Mouse (Mus musculus) embryonic facial prominence, embryonic 14.5 days (tissue): Measurements from ENCODE around the gene Kctd7. TPM values are rescaled to one million over a fixed set of nuclear protein-coding genes. Genes with fewer than 3 reads are reported as not detected.

ENCODE experiments used
- ATAC-seq: fragments of 200-750 bp; cut with Nextera tagmentation; 2 replicates; pipeline ENCODE4 v1.8.0; 2017; ENCODE audit warnings: low read depth, moderate number of reproducible peaks, moderate TSS enrichment
- DNase-seq: peaks from one replicate; pipeline ENCODE4 v3.0.0-alpha.2; 2015; ENCODE audit warnings: low spot score
- H3K27ac ChIP-seq: fragments of 300-500 bp; sonication (generic); replicated peaks from 2 replicates; pipeline ENCODE4 v1.5.1; 2014; ENCODE audit warnings: low read depth, mild to moderate bottlenecking, low read length, moderate library complexity
- H3K27me3 ChIP-seq: fragments of 300-500 bp; sonication (generic); replicated peaks from 2 replicates; pipeline ENCODE4 v1.6.1; 2014; ENCODE audit warnings: low read length; ENCODE audit not compliant: control insufficient read depth, insufficient read depth
- H3K36me3 ChIP-seq: fragments of 300-500 bp; sonication (generic); 2 replicates; pipeline ENCODE4 v1.6.1; 2014; ENCODE audit warnings: low read length, mixed read lengths; ENCODE audit not compliant: control insufficient read depth, insufficient read depth
- H3K4me1 ChIP-seq: fragments of 300-500 bp; sonication (generic); 2 replicates; pipeline ENCODE4 v1.6.1; 2014; ENCODE audit warnings: antibody characterized with exemption, low read length; ENCODE audit not compliant: control insufficient read depth, insufficient read depth
- H3K4me2 ChIP-seq: fragments of 300-500 bp; sonication (generic); 2 replicates; pipeline ENCODE4 v1.6.1; 2014; ENCODE audit warnings: low read depth, mild to moderate bottlenecking, low read length, moderate library complexity, mixed read lengths
- H3K4me3 ChIP-seq: fragments of 300-500 bp; sonication (generic); 2 replicates; pipeline ENCODE4 v1.5.1; 2014; ENCODE audit warnings: low read depth, mild to moderate bottlenecking, low read length
- H3K9ac ChIP-seq: fragments of 300-500 bp; sonication (generic); 2 replicates; pipeline ENCODE4 v1.6.1; 2014; ENCODE audit warnings: low read depth, mild to moderate bottlenecking, low read length, moderate library complexity, mixed read lengths
- H3K9me3 ChIP-seq: fragments of 300-500 bp; sonication (generic); 2 replicates; pipeline ENCODE4 v1.6.1; 2016; ENCODE audit warnings: low read length; ENCODE audit not compliant: control insufficient read depth
- WGBS: fragments of 180-500 bp; shearing (Covaris S2); extraction: QIAGEN DNeasy Blood & Tissue Kit; methylation state at CpG from one replicate; pipeline ENCODE4 v1.1.7; 2014; 5-methylcytosine and 5-hydroxymethylcytosine counted together
- polyA plus RNA-seq: library from polyadenylated mRNA; unstranded; fragments of >200 nt; fragmentation: Nextera tagmentation; extraction: Ambion mirVana; gene quantifications from 2 replicates; pipeline ENCODE4 v1.2.1, GENCODE M21; 2014

Kctd7 gene
- polyA plus RNA-seq, 1 experiment from 2014 or later = 6.5 TPM

DNA sequence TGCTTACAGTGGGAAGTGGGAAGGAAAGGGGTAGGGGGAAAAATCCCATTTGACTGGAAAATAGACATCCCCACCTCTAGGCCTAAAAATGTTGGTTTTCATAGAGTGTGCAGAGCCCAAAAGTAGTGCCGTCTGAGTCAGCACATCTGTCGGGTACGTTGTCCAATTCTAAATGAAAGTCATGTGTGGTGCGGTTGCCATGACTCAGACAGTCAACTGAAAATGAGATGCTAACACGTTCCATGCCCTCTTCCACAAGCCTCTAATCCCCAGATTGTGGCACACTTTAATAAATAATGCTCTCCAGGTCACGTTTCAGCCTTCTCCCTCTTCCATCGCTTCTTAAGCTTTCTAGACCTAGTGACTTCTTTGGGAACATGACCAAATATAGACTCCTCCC lies 27.8 kb upstream of the Kctd7 start:
- H3K9ac ChIP-seq = no peak overlapping the region
- H3K27ac ChIP-seq = peak overlapping the region; percentile 86
- no peak overlapping the region for H3K4me3 ChIP-seq
- ATAC-seq = peak; percentile 66
- no peaks in the 10 kb centered on the region for H3K9me3 ChIP-seq
- H3K36me3 ChIP-seq = peaks cover 18% of the 10 kb centered on the region
- no peak overlapping the region for H3K4me2 ChIP-seq
- H3K27me3 ChIP-seq = no peaks in the 10 kb centered on the region
- peaks cover 26% of the 10 kb centered on the region for H3K4me1 ChIP-seq
- peak; percentile 87 for DNase-seq
- WGBS = 64% methylated on average over 7 of the region's 7 CpGs

DNA sequence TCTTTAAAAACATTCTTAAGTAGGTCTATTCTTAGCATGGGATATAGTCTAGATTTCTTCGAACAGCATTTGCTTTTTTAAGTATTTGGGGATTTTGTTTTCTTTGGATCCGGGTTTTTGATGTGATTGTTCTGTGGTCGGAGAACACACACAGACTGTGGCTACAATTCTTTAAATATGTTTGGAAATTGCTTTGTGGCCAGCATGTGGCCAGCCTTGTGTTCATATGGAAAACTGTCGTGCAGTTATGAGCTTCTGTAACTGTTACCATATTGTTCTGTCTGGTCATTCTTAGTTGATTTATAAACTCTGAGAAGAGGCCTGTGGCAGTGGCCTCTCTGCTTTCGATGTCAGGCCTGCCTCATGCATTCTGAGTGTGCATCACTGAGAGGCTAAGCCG lies 26.7 kb upstream of the Kctd7 start:
- Histone ChIP-seq H3K9ac (no peak overlapping the region), H3K4me2 (no peak overlapping the region), H3K27ac (peak overlapping the region; percentile 86), H3K27me3 (no peaks in the 10 kb centered on the region), H3K36me3 (peaks cover 18% of the 10 kb centered on the region), H3K4me3 (no peak overlapping the region), H3K4me1 (peaks cover 26% of the 10 kb centered on the region), H3K9me3 (no peaks in the 10 kb centered on the region)
- no peak for ATAC-seq
- peak; percentile 54 for DNase-seq
- 55% methylated on average over 6 of the region's 6 CpGs for WGBS

DNA sequence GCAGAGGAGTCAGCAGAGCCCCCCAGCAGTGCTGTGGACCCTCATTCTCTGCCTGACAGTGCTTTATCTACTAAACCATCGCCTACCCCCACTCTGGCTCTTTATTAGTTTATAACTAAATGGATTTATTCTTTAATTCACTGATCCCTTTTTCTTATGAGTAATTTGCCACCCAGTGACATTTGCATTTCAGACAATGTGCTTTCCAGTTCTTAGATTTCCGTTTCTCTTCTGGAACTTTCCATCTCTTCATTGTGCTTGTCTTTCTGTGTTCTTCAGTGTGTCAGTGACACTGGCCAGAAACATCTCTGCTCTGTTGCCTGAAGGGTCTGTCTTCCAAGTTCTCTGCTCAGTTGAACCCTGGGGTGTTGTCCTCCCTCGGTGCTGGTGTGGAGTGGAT lies 25.4 kb upstream of the Kctd7 start:
- Histone ChIP-seq H3K4me1 (peaks cover 26% of the 10 kb centered on the region), H3K27ac (peak overlapping the region; percentile 36), H3K9me3 (no peaks in the 10 kb centered on the region), H3K36me3 (peaks cover 17% of the 10 kb centered on the region), H3K27me3 (no peaks in the 10 kb centered on the region), H3K4me3 (no peak overlapping the region), H3K4me2 (no peak overlapping the region), H3K9ac (no peak overlapping the region)
- ATAC-seq = no peak
- WGBS = 68% methylated on average over 3 of the region's 3 CpGs
- DNase-seq = peak; percentile 38

DNA sequence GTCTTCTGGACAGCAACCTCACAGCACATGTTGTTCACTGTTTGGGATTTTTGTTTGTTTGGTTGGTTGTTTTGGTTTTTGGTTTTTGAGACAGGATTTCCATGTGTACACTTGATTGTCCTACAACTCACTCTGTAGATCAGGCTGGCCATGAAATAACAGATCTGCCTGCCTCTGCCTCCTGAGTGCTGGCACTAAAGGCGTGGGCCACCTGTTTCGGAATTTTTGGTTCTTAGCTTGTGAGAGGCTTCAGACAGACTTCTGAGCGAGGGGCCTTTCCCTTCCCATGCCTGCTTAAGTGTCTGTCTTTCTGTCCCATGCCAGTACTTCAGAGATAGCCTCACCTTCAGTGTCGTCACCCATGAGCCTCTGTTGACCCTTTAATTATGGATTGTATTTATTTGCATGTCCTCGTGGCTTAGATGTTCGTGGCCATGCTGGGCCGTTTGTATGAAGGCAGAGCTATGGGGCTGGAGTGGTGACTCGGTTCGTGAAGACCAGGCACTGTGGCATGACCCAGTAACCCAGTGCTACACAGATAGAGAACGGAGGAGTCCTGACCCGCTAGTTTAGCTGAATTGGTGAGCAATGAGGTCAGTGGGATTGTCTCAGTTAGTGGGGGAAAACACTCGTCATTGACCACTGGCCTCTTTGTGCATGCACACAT lies 24.5 kb upstream of the Kctd7 start:
- WGBS = 79% methylated on average over 12 of the region's 12 CpGs
- Histone ChIP-seq H3K27me3 (no peaks in the 10 kb centered on the region), H3K4me3 (no peak overlapping the region), H3K9ac (no peak overlapping the region), H3K4me2 (no peak overlapping the region), H3K4me1 (peaks cover 26% of the 10 kb centered on the region), H3K36me3 (peaks cover 7% of the 10 kb centered on the region; the same call in 1 of the 2 replicates), H3K9me3 (no peaks in the 10 kb centered on the region), H3K27ac (no peak overlapping the region)
- DNase-seq (no peak), ATAC-seq (no peak)

DNA sequence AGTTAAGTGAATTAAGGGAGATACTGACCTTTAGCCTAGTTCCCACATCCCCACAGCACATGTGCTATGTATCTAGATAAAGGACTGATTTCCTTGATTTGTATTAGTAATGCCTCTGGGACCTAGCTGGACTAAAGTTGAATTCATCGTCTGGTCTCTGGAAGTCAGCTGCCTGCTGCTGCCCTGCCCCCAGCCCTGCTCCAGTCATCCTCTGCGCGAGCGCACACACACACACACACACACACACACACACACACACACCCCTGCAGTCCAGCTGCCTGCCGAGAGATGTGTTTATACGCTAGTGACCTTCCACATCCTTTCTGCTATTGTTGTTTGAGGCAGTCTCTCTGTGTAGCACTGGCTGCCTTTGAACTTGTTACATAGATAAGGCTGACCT lies 23.8 kb upstream of the Kctd7 start:
- 43% methylated on average over 6 of the region's 6 CpGs for WGBS
- no peak overlapping the region for H3K9ac ChIP-seq
- H3K4me2 ChIP-seq = no peak overlapping the region
- H3K9me3 ChIP-seq = no peaks in the 10 kb centered on the region
- no peaks in the 10 kb centered on the region for H3K27me3 ChIP-seq
- H3K36me3 ChIP-seq = 0 out of 2 replicates have a peak, but pooled peaks cover 5% of the 10 kb centered on the region
- ATAC-seq (peak; percentile 51; the same call in 1 of the 2 replicates), DNase-seq (peak; percentile 72)
- H3K4me3 ChIP-seq = no peak overlapping the region
- H3K27ac ChIP-seq = no peak overlapping the region
- H3K4me1 ChIP-seq = peaks cover 20% of the 10 kb centered on the region

DNA sequence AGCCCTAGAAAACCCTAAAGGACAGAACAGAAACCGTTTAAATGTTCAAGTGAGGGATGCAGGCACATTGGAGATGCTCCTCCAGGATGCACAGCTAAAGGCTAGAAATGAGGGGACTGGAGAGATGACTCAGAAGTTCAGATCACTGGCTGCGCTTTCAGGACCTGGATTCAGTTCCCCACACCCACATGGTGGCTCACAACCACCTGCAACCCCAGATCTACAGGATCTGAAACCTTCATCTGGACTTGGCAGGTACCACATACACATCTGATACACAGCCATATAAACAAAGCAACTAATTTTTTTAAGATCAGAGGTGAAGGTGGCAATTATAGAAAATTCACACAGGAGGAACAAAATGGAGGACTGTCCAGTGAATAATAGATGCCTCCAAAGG lies 22.3 kb upstream of the Kctd7 start:
- no peak for ATAC-seq
- DNase-seq = no peak
- Histone ChIP-seq H3K4me1 (peaks cover 17% of the 10 kb centered on the region), H3K9me3 (no peaks in the 10 kb centered on the region), H3K4me3 (no peak overlapping the region), H3K27me3 (no peaks in the 10 kb centered on the region), H3K9ac (no peak overlapping the region), H3K27ac (no peak overlapping the region), H3K36me3 (no peaks in the 10 kb centered on the region), H3K4me2 (no peak overlapping the region)
- WGBS = 96% methylated on average over 2 of the region's 2 CpGs

DNA sequence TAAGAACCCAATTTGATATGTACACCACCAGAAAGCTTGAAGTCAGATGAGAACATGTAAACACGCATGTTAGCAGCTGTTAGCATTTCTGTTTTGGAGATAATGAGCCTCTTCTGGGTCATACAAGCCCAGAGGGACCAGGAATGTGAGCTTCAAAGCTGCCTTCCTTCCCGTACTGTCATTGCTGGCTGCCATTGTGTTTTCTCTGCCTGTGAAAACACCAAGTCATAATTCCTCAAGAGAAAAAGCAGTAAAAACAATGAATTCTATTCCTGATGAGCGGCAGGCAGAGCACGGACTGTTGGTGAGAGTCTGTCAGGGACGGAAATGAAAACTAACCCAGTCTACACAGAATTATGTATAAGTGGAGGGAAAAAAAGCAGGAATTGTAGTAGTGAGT lies 20.4 kb upstream of the Kctd7 start:
- Histone ChIP-seq H3K4me3 (no peak overlapping the region), H3K27ac (no peak overlapping the region; the same call in 1 of the 2 replicates), H3K27me3 (no peaks in the 10 kb centered on the region), H3K9ac (no peak overlapping the region), H3K4me1 (peaks cover 10% of the 10 kb centered on the region), H3K36me3 (no peaks in the 10 kb centered on the region), H3K9me3 (no peaks in the 10 kb centered on the region), H3K4me2 (no peak overlapping the region)
- ATAC-seq (no peak), DNase-seq (peak; percentile 41)
- WGBS = 55% methylated on average over 5 of the region's 5 CpGs

DNA sequence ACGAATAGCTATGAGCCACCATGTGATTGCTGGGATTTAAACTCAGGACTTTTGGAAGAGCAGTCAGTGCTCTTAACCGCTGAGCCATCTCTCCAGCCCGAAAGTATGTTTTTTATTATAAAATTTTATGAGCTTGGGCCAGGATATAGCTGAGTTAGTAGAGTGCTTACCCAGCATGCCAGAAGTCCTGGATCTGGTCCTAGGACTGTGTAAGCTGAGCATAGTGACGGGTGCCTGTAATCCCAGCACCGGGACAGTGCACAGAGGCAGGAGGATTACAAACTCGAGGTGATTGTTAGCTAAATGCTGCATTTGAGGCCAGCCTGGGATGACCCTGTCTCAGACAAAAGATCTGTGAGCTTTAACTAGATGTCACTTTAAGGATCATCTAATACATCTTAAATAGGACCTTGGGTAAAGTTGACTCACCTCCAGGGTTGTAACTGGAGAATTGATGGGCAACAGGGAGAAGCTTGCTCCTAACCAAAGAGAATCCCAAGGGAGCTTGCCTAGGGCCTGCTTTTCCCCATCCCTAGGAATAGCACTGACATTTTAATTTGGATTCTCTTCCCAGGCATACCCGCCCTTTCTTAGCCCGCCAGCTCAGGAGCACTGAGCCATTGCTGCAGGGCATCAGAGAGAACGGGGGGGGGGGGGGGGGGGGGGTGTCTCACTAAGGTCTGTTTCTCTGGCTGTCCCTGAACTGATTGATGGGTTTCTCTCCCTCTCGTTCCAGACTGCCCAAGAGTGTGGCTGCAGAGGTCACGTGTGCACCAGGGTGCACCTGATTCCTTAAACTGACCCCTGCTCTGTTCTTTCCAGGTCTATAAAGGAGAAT lies 15.8 kb upstream of the Kctd7 start:
- peak; percentile 72 for DNase-seq
- no peaks in the 10 kb centered on the region for H3K9me3 ChIP-seq
- no peak overlapping the region for H3K9ac ChIP-seq
- peaks cover 16% of the 10 kb centered on the region for H3K36me3 ChIP-seq
- H3K27me3 ChIP-seq = no peaks in the 10 kb centered on the region
- no peak overlapping the region for H3K4me2 ChIP-seq
- H3K4me1 ChIP-seq = peaks cover 6% of the 10 kb centered on the region; the same call in 1 of the 2 replicates
- ATAC-seq = peak; percentile 79
- no peak overlapping the region for H3K27ac ChIP-seq
- H3K4me3 ChIP-seq = no peak overlapping the region
- WGBS = 46% methylated on average over 11 of the region's 11 CpGs
